Mouse (Mus musculus): ENCODE data around the gene Rab3il1.

The Rab3il1 gene

DNA sequence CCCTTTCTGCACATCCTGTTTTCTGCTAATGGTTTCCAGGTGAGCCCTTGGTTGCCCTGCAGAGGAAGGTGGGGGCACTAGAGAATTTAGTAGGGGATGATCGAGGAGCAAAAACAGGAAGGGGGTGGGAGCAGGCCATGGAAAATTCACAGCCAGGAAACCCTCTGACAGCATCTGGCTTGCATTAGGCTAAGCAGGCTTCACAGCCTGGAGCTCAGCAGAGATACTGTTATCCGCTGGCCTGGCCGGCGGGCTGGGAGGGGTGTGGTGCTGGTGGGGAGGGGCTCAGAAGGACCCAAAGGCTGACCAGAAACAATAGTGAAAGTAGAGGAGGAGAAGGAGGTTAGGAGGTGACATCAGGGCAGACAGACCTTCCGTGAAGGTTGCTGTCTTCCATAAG lies 12.4 kb downstream of the Rab3il1 start:
- DNase-seq: no peak

DNA sequence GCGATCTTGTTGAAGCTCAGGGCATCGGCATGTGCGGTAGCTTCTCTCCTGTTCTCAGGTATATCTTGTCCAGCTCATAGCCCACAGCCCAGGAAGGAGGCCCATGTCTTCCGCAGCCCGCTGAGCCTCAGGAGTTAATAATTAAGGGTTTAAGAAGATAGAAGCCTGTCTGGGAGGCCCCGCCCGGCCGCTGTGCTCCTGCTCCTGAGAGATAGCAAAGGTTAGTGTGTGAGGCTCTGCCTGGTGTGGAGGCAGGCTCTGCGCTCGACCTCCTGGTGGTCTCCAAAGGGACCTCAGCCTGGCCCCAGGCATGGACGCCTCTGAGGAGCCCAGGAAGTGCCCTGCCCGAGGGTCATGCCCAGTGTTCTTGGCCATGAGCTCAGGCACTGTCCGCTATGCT lies 13.4 kb downstream of the Rab3il1 start:
- no peak for DNase-seq

DNA sequence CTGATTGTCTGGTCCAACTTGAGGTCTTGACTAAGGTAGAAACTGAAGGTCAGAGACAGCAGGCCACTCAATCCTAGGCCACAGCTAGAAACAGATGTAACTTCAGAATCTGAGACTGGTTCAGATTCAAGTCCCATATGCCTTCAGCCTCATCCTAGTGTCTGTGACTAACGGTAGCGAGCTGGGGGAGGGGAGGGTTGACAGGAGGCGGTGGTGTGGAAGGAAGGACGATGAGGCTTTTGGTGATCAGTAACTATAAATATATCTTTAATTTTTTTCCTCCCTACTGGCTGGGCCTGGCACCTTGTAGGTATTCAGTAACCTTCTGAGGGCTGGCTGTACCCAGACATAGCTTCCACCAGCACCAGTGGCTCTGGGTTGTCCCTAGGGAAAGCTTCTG lies 14.0 kb downstream of the Rab3il1 start:
- DNase-seq: no peak

DNA sequence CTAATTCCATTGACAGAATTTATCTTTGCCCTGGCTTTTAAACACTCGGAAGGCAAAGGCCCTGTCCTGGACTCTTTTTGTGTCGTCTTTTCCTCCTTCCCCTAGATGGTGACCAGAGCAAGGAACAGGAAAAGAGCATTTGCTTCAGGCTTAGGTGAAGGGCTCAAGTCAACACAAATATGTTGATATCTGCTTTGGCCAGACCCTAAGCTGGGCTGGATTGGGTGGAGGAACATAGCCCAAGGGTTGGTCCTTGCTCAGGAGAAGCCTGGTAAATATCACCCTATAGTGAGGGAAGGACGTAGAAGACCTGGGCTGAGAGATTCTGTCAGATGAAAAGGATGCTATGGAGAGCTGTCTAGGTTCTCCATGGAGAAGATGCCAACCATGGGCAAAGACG lies 14.7 kb downstream of the Rab3il1 start:
- no peak for DNase-seq

DNA sequence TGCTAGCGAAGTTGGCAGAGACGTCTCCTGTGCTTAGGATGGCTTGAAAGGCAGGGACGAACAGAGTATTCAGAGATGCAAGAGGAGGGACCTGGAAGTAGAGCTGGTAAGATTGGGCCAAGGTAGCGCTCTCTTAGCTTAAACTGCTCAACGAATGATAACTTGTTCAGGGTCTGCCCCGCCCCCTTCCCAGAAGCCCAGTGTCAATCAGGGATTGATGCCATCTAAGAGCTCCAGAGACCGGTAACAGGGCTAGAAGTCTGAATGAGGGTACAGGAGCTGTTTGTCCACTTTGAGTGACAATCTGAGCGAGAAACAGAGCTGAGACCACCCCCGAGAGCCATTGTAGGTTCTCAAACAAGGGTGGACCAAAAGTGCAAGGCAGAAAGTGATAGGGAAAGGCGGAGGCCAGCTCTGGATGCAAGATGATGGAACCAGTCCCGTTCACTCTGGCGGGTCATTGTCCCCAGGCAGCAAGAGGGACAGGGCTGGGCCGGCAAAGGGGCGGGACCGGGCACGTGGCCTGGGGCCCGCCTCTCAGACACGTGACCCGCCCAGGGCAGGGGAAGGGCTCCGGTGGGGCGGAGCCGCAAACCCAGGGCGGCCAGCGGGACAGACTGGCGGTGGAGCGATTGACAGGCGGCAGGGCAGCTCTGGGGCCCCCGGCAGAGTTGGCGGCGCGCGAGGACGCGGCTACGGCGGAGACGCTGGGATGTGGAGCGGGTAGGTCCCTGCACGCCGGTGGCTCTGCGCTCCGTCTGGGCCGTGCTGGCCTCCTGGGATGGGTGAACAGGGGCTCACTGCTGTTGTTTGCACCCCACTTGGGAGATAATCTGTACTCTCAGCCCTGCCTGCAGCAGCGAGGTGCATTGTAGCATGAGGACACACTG lies 16.4 kb downstream of the Rab3il1 start:
- DNase-seq: peak; percentile 77

DNA sequence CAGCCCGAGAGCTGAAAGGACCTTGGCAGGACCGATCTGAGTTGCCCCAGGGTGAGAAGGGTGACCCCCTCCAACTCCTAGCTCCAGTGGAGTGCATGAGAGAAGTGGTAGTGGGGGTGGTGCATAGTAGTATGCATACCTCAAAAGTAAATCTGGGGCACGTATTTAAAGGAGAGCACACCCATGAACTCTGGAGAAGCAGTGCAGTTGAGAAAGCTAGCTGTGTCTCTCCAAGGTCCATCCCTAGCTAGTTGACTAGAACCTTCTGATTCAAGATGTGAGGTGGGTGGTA lies 17.0 kb downstream of the Rab3il1 start:
- DNase-seq: no peak

DNA sequence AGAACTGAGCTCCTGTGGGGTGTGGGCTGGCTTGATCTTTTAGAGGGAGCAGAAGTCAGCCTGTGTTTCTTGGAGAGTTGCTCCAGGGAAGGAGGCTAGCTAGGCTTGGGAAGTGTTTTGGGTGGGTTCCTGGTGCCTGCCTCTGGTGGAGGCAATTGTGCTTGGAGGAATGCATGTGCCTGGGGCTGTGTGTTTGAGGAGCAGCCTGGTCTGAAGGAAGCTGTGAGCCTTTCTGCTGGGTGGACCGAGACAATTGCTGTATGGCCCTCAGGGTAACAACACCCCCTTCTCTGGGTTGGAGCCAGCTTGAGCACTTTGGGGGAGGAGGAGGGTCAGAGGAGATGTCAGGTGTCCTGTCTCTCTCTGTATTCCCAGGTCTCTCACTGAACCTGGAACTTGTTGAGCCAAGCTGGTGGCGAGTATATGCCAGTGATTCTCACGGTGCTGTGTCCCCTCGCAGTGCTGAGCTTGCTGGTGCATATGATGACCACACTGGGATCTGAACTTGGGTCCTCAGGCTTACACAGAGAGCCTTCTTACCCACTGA lies 17.8 kb downstream of the Rab3il1 start:
- DNase-seq: no peak

DNA sequence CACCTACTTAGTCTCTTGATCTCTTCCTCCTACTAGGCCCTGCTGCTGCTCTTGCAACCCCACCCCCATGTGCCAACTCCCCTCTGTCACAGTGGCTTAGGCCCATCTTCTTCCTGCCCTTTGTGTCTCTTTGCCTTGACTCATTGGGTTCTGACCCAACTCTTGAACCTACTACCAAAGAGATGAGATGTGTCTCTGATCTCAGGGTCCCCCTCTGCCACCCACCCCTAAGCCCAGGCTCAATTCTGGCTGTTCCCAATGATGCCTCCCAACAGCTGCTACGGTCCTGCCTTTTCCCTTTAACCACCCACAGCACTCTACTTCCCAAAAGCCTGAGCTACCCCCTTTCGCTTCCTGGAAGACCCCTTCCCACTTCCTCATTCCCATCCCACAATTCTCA lies 20.5 kb downstream of the Rab3il1 start:
- DNase-seq: no peak

DNA sequence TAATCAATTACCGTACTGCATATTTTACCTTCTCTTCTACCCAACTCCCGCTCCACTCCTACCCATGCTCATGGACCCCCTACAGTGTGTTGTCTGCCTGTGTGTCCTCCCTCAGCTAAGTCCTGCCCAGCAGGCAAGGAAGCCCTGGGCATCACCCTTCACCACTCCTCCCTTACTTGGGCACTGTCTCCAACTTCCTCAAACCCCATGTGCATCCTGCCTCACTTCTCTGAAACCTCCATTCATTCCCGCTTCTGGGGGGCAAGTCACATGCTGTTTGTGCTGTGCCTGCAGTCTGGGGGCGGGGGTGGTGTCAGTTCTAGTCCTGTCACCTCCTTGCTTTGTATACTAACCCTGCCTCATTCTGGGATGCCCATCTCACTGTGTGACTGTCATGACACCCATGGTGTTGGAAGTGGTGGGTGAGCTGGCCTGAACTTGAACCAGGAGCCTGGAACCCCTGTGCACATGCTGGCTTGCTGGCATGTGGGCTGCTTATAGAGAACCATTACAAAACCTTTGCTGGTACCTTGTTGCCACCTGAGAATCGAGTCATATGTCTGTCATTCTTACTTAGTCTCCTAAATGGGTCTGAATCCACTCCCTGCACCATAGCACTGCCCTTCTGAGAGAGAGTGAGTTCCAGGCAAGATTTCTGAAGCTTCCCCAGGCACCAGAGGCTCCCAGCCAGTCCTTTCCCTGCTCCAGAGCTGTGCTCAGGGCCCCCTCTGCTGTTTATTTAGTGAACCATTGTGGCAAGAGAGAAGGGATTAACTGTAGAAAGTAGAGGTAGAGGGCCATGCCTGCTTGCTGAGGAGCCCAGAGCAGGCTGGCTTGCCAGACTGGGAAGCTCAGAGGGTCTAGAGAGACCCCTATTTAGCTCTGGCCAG lies 21.2 kb downstream of the Rab3il1 start:
- no peak for DNase-seq

DNA sequence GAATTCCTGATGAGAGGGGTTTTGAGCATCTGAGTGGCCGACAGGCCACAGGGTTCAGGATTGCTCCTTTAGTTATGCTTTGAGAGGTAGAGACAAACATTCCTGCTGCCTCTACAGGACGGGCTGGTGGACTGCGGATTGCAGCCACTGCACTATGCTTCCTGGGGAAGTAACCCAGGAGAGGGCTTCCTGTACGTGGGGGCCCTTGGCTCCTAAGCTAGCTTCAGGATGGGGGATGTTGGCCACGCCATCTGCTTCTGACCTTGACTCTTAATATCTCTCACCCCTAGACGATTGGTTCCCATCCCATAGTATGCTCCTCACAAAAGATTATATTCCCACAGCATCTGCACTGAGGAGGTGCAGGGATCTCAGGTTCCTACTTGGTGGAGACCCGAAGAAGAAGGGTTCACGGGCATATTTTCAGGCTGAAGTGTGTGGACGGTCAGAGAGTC lies 21.9 kb downstream of the Rab3il1 start:
- no peak for DNase-seq

DNA sequence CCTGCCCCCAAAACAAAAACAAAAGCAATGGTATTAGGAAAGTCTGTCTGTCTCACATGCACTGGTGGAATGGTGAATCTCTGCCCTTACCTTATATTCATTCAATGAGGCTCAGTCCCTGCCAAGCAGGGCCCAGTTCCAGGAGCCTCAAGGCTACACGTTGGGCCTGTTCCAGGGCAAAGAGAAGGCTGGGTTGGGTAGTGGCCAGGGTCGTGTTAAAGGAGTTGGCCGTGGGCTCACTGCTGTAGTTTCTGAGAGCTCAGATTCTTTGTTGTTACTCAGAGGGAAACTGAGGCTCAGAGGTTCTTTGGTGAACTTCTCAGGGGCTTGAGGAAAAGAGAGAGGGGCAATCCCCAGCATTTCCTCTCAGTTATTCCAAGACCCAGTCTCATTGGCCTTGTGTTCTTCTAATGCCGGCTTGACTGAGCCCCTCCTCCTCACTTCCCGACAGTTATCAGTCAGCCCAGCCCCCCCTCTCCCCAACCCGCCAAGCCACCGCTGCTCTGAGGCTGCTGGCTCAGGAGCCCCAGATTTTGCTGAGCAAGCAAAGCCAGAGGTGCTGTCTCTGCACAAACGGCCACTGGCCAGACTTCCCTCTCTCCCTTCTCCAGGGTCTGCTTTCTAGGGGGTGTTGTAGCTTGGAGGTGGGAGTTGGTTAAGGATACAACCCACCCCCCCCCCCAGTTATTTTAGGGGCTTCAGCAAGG lies 23.9 kb downstream of the Rab3il1 start:
- DNase-seq: no peak

DNA sequence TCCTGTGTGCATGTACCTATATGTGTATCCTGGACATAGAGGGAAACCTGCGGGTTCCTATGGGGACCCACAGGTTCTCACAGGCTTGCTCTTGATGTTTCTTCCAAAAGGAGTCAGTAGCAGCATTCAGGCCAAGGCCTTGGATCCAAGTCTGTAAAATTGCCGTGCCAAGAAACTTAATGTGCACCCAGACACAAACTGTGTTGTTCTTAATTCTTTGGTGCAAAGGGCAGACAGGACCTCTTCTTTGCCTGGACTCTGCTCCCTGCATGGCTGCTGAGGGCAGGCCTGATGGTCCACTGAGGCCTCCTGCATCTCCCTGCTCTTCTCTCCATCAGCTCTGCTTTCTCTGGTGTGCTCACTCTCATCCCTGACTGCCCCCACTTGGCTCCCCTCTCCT lies 28.3 kb downstream of the Rab3il1 start:
- no peak for DNase-seq

DNA sequence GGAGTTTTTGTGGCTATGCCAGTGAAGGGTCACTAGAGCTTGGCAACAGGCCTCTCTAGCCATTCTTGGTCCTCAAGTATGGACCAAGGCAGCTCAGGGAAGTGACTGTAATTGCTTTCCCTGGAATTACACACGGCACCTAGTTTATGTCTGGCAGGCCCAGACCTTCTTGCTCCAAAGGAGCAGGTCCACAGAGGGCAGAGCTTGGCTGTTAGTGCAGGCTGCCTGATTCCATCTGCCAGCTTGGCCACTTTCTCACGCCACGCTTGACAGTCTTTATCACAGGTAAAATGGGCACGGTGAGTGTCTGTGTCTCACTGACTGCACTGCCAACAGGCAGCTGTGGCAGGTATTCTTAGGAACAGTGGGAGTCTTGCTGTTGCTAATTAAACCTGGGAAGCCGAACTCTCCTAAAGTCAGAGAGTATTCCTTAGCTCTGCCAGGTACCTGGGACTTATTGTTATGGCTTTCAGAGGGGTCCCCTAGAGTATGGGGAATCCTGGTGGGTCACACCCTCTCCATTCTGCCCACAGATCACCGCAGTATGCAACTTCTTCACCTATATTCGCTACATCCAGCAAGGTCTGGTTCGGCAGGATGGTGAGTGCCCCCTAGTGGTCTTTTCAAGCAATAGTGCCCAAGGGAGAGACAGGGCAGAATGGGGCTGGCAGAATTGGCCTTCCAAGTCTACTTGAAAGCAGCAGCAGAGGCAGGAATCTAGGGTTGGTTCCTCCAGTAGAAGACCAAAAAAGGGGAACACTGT lies 31.9 kb downstream of the Rab3il1 start:
- DNase-seq: peak; percentile 63

DNA sequence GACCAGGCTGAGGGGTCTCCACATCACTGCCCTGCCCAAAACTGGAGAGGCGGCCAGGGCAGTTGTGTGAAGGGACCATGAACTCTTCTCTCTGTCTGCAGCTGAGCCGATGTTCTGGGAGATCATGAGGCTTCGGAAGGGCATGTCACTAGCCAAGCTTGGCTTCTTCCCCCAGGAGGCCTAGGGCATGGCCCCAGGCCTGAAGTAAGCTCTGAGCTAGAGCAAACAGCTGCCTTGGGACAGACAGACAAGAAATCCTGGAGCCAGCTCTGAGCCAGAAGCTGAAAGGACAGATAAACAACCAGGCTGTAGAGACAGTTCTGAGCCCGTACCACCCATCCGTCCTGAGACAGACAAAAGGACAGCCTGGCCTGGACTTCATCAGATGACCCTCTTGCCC lies 32.9 kb downstream of the Rab3il1 start:
- no peak for DNase-seq

DNA sequence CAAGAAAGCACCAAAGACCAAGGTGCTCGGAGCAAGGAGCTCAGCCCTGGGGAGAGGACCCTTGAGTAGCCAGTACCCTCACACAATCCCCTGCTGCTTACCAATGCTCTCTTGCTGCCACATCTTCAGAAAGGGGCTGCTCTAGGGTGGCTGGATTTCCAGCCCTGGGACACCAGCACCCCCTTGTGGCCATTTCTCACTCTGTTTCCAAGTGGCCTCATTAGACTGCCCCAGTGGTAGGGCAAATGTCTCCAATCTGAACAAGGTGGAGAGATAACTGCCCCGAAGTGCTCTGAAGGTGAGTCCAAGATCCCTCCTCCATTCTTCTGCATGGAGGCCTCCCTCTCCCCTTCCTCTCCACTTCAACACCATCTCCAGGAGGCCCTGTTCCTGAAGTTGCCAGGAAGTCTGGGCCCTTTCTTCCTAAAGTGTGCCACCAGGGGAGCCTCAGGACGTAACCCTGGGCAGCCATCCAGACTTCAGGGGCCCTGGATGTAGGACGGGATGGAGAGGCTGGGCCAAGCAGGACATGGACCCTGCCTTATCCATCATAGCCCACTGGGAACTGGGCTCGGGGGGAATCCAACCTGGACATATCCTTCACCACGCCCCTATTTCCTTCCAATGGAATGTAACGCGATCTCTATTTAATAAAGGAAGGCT lies 33.4 kb downstream of the Rab3il1 start:
- peak; percentile 57 for DNase-seq

DNA sequence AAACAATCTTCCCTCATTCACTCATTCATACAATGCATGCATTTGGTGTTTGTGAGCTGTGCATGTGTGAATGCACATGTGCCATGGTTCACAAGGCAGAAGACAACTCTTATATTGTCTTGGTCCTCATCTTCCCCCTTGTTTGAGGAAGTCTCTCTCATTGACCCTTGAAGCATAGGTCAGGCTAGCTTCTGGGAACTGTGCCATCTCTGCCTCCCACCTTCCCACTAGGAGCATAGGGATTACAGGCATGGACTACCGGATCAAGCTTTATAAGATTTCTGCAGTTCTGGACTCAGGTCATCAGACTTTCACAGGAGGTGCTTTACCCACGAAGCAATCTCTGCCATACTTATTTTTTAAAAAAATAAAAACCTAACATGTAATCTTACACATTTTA lies 36.1 kb downstream of the Rab3il1 start:
- no peak for DNase-seq

DNA sequence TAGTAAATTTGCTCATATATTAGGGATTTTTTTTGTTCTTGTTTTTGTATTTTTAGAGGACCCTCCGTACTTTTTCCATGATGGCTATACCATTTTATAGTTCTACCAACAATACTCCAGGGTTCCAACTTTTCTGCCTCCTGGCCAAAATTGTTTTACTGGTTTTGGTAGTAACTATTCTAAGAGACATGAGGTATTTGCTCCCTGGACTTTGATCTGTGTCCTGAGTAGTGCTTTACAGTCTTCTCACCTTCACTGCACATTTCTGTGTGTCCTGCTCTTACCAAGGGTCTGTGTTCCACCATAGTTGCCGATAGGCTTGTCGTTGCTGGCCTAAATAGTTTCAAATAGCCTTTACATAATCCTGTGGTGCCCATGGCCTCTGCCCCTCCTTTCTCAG lies 36.9 kb downstream of the Rab3il1 start:
- no peak for DNase-seq

DNA sequence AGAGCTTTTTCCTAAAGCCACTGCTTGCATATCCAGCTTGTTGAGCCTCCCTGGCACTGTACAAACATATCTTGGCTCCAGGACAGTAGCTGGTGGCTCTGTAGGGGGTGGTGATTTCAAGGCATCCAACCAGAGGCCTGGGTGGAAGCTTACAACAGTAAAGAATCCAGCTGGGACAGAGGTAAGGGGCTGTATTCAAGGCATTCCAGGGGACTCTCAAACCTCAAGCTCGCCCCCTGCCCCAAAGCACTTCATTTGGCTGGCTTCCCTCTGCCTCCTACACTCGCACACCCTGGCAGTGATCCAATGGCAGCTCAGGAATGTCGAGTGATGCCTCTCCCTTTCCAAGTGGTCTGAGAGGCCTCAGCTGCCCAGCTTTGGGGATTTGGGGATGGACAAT lies 37.4 kb downstream of the Rab3il1 start:
- peak; percentile 62 for DNase-seq

DNA sequence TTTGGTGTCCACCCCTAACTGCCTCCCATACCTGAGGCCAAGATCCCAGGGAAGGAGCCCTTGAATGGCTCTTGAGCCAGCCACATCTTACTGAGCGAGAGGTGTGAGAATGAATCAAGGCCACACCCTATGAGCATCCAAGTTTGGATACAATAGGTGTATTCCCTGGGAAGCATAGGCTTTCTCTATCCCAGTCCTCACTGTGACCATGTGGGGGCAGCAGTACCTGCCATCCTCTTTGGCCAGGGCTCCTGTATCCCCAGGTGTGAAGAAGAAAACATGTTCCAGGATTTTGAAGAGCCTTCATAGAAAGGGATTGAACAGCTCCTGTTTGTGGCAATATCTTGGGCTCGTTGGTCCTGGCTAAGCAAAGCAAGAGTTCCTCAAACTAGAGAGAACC lies 38.1 kb downstream of the Rab3il1 start:
- peak; percentile 56 for DNase-seq

DNA sequence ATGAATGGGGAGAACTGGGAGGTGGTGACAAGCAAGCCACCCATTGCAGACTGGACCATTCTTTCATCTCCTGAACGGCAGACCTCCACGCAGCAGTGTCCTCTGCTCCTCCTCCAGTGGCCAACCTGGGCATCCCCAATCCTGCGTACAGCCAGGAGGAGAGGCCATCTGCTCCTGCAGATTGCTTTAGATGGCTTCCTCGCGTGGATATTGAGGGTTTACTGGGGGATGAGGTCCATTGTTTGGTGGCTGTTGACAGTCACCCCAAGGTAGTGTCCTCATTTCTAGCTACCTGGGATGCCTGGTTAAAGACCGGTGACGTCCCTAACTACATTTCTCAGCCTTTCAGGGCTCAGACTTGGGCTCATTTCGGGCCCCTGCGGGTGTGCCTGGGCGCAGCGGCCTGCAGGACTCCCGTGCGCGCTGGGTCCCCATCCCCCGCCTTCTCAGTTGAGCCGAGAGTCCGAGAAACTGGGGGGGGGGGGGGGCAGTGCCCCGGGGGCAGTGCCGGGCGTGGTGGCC lies 39.5 kb downstream of the Rab3il1 start:
- peak; percentile 83 for DNase-seq

DNA sequence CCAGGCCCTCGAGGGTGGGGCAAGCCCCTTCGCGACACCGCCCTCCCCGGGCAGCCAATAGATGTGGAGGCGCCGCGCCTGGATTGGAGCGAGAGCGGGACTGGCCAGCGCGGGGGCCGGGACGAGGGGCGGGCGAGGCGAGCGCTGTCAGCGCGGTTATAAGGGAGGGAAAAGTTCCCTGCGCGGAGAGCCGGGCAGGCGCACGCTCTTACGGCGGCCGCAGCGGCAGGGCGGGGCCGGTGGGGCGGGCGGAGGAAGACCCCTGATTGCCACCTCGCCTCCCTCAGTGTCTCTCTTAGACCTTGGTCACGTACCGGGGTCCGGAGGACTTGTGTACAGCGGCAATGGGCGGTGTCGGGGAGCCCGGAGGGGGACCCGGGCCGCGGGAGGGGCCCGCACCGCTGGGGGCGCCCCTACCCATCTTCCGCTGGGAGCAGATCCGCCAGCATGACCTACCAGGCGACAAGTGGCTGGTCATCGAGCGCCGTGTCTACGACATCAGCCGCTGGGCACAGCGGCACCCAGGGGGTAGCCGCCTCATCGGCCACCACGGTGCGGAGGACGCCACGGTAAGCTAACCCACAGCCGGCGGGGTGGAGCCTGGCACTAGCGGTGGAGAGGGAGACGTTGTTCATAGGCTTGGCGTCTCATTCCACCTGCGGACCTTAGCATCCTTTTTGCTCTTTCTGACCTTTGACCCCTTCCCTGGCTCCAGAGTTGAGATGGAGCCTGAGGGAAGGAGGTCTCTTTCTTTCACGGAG lies 40.1 kb downstream of the Rab3il1 start, which contains the start of gene Fads3:
Gene Fads3 (plus strand): TSS at position 182 of the 761 bp plus-strand sequence.
- peak; percentile 86 for DNase-seq

All from cerebellum, adult 11-12 months (tissue).